Mouse (Mus musculus) mammary gland, adult 2 months (tissue): ENCODE results near the gene Ciapin1. TPM values are rescaled to one million over a fixed set of nuclear protein-coding genes. Genes with fewer than 3 reads are reported as not detected.

Source experiments
- polyA plus RNA-seq: library from polyadenylated mRNA; depleted of rRNA; stranded (reverse); fragments of >200 nt; gene quantifications from 2 replicates; pipeline ENCODE4 v1.2.3, GENCODE M21; 2012; ENCODE audit warnings: low replicate concordance; rRNA removed

The Ciapin1 gene
- 33.1 and 36.7 TPM in 2 replicates for polyA plus RNA-seq

DNA sequence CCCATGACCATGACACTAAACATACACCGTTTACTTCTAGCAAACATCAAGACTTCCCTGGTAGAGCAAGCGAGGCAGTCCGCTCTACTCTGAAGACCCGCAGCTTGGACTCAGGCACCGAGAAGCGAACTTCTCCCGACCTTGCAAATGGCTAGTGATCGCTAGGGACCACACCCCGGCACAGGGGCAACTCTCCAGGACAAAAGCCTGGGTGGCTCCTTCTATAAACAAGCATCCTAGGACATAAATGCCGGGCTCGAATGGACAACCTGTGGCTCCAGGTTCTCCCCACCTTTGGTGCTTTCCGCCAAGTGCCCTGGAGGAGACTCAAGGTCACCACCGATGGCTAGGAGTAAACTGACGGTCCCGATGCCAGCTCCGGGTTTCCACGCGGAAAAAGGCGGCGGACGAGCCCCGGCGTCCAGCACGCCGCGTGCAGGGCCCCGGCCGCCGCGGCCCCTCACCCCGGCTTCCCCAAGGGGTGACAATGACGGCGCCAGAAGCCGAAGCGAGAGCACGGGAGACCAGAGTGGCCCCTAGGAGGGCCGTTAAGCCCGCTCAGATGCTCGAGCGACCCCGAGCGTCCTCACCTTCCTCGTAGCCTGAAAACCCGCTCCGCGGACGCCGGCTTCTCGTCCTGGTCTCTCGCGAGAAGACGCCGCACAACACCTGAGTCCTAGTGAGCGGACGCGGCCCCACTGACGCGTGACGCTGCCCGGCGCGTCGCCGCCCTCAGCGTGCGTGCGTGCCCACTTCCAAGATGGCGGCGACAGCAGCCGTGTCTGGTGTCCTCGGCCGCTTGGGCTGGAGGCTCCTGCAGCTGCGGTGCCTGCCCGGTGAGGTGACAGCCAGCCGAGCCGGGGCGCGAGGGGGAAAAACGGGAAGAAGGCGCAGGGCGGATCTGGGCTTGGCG lies at the start of gene Ciapin1, which contains the start of gene Coq9:
Gene Ciapin1 (minus strand): TSS at position 697 of the 913 bp plus-strand sequence.
Gene Coq9 (plus strand): TSS at position 660 of the 913 bp plus-strand sequence.

GRCm38 (mm10) chr8:94876197-94876730 lies 38.1 kb upstream of the Ciapin1 start, which contains the start of gene Dok4:
Gene Dok4 (minus strand): TSS chr8:94876330.

DNA sequence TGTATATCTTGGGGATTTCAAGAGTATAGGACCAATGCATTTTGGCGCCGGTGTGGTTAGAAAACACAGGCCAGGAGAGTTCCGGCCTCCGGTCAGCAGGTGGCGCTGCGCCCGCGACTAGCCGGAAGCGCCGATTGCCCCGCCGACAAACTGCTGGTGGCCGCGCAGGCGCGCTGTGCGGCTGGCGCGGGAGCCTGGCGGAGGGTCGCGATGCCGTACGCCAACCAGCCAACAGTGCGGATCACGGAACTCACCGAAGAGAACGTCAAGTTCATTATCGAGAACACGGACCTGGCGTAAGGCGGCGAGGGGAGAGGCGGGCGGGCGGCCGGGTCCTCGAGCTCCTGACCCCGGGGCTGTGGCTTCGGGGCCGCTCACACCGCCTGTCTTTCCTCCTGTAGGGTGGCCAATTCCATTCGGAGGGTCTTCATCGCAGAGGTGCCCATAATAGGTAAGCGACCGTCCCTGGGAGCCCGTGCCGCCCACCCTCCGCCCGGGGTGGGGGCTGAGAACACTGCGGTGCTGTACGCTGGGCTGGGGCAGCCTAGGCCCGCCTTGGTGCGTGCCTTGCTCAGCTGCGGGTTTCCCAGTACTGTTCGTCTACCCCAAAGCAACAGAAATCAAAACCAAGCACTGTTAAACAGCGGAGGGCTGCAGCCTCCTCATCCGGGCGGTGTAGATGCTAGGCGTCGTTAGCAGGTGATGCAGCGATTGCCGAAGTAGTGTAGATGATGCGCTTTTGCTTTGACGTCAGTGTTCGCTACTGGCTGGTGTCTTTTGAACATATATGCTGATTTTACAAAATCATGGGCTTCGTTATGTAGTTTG lies 19.4 kb upstream of the Ciapin1 start, which contains the start of gene Polr2c:
Gene Polr2c (plus strand): TSS at position 105 of the 828 bp plus-strand sequence.

GRCm38 (mm10) chr8:94810153-94810552 lies 28.0 kb downstream of the Ciapin1 start, which contains the start of gene Ccl17:
Gene Ccl17 (plus strand): TSS chr8:94810453.

GRCm38 (mm10) chr8:94771941-94772670 lies 66.1 kb downstream of the Ciapin1 start, which contains the start of gene Cx3cl1:
Gene Cx3cl1 (plus strand): TSS chr8:94772009.

Other genes starting within 250 kb of the Ciapin1 start
- 7.0 and 11.1 TPM in 2 replicates for gene Rspry1, start 236.4 kb downstream of the Ciapin1 start, polyA plus RNA-seq
- gene Fam192a, start 236.4 kb downstream of the Ciapin1 start, polyA plus RNA-seq, result 17.3 and 20.6 TPM in 2 replicates
- gene Arl2bp, start 171.8 kb downstream of the Ciapin1 start, polyA plus RNA-seq, result 78.6 and 89.5 TPM in 2 replicates
- 17.2 and 28.2 TPM in 2 replicates for gene Pllp, start 142.1 kb downstream of the Ciapin1 start, polyA plus RNA-seq
- gene Ccl22, start 92.8 kb downstream of the Ciapin1 start, polyA plus RNA-seq, result 51.7 and 54.3 TPM in 2 replicates
- 38.3 and 72.8 TPM in 2 replicates for gene Cx3cl1, start 66.3 kb downstream of the Ciapin1 start, polyA plus RNA-seq
- gene Ccl17, start 27.9 kb downstream of the Ciapin1 start, polyA plus RNA-seq, result 2.1 TPM in 2 replicates
- gene Coq9, start within 50 bp of the Ciapin1 start, polyA plus RNA-seq, result 317 and 419 TPM in 2 replicates
- gene Polr2c, start 19.1 kb upstream of the Ciapin1 start, polyA plus RNA-seq, result 67.7 and 133 TPM in 2 replicates
- gene Dok4, start 38.0 kb upstream of the Ciapin1 start, polyA plus RNA-seq, result 19.6 and 19.7 TPM in 2 replicates
- gene Ccdc102a, start 79.7 kb upstream of the Ciapin1 start, polyA plus RNA-seq, result 9.3 and 24.4 TPM in 2 replicates
- 22.7 and 31.4 TPM in 2 replicates for gene Adgrg5, start 85.3 kb upstream of the Ciapin1 start, polyA plus RNA-seq
- gene Adgrg1, start 136.4 kb upstream of the Ciapin1 start, polyA plus RNA-seq, result 138 and 237 TPM in 2 replicates
- gene Adgrg3, start 179.3 kb upstream of the Ciapin1 start, polyA plus RNA-seq, result 7.5 and 9.6 TPM in 2 replicates
- 0.08 and 0.09 TPM in 2 replicates for gene Drc7, start 216.7 kb upstream of the Ciapin1 start, polyA plus RNA-seq
- 14.9 and 19.3 TPM in 2 replicates for gene Katnb1, start 242.8 kb upstream of the Ciapin1 start, polyA plus RNA-seq